Mouse (Mus musculus) CD4-positive, CD25-positive, alpha-beta regulatory T cell (primary cell): ENCODE data around the gene Cubn. TPM values are rescaled to one million over a fixed set of nuclear protein-coding genes. Genes with fewer than 3 reads are reported as not detected.

Experiments used
- polyA plus RNA-seq: library from polyadenylated mRNA; unstranded; fragments of 100-300 nt; shearing (Covaris generic); gene quantifications from one replicate; pipeline ENCODE4 v1.2.1, GENCODE M21; 2017

The Cubn gene
- polyA plus RNA-seq, result 0.06 TPM

DNA sequence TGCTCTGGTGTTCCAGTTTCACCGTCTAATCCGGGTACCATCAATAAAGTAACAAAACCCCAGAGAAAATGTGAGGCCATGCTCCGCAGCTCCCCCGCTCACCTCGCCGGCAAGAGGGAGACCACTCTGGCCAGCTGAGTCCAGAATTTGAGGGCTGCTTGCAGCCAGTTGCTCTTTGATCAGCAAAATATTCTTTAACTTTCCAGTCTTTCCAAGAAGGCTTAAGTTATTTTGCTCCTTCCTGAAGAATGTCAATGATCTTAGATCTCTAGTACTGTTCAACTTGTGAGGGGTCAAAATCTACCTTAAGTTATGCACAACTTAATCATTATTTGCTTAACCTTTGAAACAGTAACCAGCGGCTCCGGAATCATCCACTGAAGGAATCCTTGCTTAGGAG, at the start of gene Cubn:
Gene Cubn, minus strand, starts transcription at position 80 of the 400 bp plus-strand sequence.

DNA sequence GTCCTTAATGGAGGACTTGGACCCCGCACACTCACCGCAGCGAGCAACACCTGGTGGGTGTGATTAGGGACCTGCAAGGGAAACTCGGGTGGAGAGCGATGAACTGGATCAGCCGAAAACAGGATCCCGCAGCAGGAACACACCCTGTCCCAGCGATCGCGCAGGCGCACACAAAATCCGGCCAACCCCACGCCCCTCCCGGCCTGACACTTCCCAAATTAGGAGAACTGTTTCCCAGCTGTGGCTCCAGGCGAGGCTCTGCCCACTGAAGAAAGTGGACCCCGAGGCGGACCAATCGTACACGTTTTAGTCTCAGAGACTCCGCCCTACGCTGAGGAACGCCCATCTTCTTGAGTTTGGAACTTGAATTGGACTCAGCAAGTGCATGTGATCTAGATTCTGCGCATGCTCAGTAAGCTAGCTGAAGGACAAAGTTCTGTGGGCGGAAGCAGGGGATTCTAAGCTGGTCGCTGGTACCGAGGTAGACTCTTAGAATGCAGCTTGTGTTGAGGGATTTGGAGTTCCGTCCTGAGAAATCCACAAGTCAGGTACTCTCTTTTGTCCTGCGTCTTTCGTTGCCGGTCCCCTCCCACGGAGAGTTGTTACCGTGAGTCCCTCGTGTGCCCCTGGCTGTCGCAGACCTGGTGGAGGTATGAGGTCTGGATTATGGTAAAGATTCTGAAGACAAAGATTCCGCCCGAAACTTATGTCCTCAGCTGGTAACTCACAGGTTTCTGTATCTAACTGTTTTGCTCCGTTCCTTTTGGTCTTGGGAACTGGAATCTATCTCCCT, 220.3 kb downstream of the Cubn start, which contains the start of gene Rsu1:
Gene Rsu1, minus strand, starts transcription at position 251 of the 793 bp plus-strand sequence.

Other genes with a start within 250 kb of the Cubn start
- 70.5 TPM for gene Rsu1, start 220.4 kb downstream of the Cubn start, polyA plus RNA-seq
- gene Trdmt1, start 52.9 kb upstream of the Cubn start, polyA plus RNA-seq, result 11.1 TPM
- 383 TPM for gene Vim, start 82.1 kb upstream of the Cubn start, polyA plus RNA-seq